Mouse (Mus musculus) C3H10T1/2 (cell line): ENCODE data around the gene Vamp4. TPM values are rescaled to one million over a fixed set of nuclear protein-coding genes. Genes with fewer than 3 reads are reported as not detected.

Source experiments
- polyA plus RNA-seq, 2 experiments: library from polyadenylated mRNA; unstranded; fragments of >200 nt; fragmentation: generic; extraction: Trizol; gene quantifications; one replicate each; pipeline ENCODE4 v1.2.1; 2012; ENCODE audit warnings: missing spikeins in 2 of 2

The Vamp4 gene
- polyA plus RNA-seq, result 10 to 100 TPM in 1 of 2 experiments, 1 to 10 TPM in 1; 2.5 to 13.5 TPM

DNA sequence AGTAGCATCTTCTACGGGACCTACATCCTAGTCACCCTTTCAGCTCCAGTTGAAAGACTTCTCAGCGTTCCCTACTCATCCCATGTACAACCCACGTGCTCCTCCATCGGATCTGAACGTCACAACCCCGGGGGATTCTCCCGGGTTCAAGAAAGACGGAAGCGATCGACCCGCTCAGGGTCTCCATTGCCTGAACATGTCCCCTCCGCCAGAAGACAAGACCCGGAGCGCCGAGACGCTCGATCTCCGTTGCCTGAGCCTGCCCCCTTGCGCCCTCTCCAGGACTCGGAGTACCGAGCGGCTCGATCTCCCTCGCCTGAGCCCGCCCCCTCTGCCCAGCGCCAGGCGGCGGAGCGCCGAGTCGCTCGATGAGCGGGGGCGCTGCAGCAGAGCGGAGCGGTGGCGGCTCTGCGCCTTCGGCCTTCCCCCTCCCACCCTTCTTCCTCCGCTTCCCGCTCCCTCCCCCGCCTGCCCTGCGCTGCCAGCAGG is at the start of gene Vamp4:
Gene Vamp4, plus strand, starts transcription at position 256 of the 489 bp plus-strand sequence.

DNA sequence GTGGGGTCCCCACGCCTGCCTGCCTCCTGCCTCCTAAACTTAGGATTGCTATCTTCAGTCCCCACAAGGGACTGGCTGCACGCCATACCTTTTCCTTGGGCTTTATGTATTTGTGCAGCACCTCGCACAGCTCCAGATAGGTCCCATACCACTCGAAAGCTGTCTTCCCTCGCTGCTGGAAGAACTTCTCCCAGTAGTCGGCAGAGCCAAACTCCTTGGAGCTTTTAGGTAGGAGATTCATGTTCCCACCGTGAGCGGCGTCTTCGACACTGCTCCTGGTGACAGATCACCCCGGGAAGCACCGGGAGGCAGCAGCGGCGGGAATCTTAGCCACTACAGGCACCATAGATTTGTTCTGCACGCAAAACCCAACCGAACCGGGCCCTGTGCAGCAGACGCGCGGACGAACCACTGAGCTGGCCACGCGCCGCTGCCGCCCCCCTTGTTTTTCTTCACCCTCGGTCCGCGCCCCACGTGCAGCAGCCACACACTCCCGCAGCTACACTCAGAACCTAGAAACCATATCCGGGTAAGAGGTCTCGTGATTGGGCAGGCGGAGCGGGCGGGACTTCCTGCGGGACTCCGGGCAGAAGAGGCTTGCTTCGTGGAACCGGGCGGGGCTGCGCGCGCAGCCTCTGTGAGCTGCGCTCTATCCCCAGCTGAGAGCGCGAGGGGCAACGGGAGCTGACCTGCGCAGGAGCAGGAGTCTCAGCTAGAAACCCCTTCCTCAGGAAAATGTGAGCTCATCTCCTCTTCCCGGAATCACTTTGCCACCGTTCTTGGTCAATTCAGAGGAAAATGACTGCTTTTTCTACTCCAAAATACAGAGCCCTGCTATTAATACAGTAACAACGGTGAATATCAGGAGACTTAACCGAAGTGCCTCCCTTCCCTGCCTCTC is 22.0 kb upstream of the Vamp4 start, which contains the start of gene Mettl13:
Gene Mettl13, minus strand, starts transcription at position 536 of the 901 bp plus-strand sequence.

DNA sequence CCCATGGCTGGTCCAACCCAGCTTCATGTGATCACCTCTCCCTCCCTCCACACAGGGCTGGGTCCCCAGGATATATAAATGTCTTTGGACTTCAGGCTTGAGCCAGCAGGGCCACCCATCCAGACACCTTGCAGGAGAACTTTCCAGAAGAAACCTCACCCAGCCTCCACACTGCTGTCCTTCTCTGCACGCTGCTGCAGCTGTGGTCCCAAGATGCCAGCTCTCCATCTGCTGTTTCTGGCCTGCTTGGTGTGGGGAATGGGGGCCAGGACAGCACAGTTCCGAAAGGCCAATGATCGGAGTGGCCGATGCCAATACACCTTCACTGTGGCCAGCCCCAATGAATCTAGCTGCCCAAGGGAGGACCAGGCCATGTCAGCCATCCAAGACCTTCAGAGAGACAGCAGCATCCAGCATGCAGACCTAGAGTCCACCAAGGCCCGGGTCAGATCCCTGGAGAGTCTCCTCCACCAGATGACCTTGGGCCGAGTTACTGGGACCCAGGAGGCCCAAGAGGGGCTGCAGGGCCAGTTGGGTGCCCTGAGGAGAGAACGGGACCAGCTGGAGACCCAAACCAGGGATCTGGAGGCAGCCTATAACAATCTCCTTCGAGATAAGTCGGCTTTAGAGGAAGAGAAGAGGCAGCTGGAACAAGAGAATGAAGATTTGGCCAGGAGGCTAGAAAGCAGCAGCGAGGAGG is 68.9 kb downstream of the Vamp4 start, which contains the start of gene Myoc:
Gene Myoc, plus strand, starts transcription at position 105 of the 700 bp plus-strand sequence.

Other genes starting within 250 kb of the Vamp4 start
- gene Dnm3, start 92.5 kb upstream of the Vamp4 start, polyA plus RNA-seq, result 1 to 10 TPM; 1.8 to 3.6 TPM
- 10 to 100 TPM in 1 of 2 experiments, 1 to 10 TPM in 1; 9.4 to 16.3 TPM for gene Mettl13, start 22.0 kb upstream of the Vamp4 start, polyA plus RNA-seq
- gene Myoc, start 68.6 kb downstream of the Vamp4 start, polyA plus RNA-seq, result under 1 TPM; 0.01 to 0.08 TPM
- gene Myocos, start 87.7 kb downstream of the Vamp4 start, polyA plus RNA-seq, result not detected
- gene Prrc2c, start 170.0 kb downstream of the Vamp4 start, polyA plus RNA-seq, result 10 to 100 TPM in 1 of 2 experiments, 1 to 10 TPM in 1; 2.9 to 22.0 TPM
- under 1 TPM in 1 of 2 experiments, not detected in 1; 0.13 TPM for gene Fmo4, start 243.5 kb downstream of the Vamp4 start, polyA plus RNA-seq